Mouse (Mus musculus): Measurements from ENCODE around the gene Smc3.
A peak's percentile ranks its signal among the peaks of the same experiment; 100 is the strongest.
"Not testable (repeated sequence)": the region's sequence is repeated elsewhere in the genome, so short reads cannot be mapped to it uniquely, and the experiment has no call there.

Gene Smc3

DNA sequence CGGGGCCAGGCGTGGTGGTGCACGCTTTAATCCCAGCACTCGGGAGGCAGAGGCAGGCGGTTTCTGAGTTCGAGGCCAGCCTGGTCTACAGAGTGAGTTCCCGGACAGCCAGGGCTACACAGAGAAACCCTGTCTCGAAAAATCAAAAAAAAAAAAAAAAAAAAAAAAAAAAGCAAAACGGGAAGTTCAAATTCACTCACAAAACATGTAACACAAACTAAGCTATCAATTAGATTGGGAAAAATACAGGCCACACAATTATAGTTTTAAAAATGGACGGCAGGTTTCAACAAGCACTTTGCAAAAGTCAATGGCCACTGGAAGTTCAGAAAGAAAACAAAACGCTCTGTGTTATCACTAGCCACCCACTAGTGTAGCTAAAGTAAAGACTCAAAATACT, 56.2 kb downstream of the Smc3 start:
- not testable (repeated sequence) for DNase-seq

- no peak for DNase-seq
These were observed 57.2 kb downstream of the Smc3 start for GRCm38 (mm10) chr19:53657437-53657836.

GRCm38 (mm10) chr19:53660722-53661420, 60.7 kb downstream of the Smc3 start:
- DNase-seq = no peak

- no peak for DNase-seq
These were observed 61.9 kb downstream of the Smc3 start for GRCm38 (mm10) chr19:53661938-53662722.

GRCm38 (mm10) chr19:53664831-53665230, 64.6 kb downstream of the Smc3 start:
- no peak for DNase-seq

DNA sequence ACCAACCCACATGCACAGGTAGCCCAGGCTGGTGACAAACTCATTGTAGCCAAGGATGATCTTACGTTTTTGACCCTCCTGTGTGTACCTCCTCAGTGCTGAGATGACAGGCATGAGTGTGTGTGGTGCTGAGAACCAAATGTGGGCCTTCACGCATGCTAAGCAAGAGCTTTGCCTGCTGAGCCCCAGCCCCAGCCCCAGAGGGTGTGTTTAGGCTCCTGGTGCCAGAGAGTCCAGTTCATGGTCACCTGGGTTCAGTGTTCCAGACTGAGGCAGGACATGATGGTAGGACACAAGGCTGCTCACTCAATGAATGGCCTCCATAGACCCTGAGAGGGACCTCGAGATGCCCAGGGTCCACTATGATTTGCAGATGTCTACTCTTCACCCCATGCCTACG, 65.2 kb downstream of the Smc3 start:
- no peak for DNase-seq

GRCm38 (mm10) chr19:53666708-53667107, 66.5 kb downstream of the Smc3 start:
- DNase-seq = no peak

DNA sequence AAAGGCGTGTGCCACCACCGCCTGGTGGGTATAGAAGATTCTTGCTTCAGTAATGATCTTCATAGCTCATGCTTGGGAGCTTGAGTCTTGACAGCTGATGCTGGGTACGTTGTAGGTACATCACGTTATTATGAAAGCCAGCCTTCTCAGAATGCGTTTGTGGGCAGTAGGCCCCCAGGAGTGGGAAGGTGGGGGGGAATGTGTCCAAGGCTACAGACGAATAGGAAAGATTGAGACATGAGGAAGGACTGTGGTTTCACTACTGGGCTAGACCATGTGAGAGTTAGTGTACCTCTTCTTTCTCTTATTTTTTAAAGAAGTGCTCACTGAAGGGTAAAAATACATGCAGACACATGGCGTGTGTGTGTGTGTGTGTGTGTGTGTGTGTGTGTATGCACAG, 68.6 kb downstream of the Smc3 start:
- no peak for DNase-seq

DNA sequence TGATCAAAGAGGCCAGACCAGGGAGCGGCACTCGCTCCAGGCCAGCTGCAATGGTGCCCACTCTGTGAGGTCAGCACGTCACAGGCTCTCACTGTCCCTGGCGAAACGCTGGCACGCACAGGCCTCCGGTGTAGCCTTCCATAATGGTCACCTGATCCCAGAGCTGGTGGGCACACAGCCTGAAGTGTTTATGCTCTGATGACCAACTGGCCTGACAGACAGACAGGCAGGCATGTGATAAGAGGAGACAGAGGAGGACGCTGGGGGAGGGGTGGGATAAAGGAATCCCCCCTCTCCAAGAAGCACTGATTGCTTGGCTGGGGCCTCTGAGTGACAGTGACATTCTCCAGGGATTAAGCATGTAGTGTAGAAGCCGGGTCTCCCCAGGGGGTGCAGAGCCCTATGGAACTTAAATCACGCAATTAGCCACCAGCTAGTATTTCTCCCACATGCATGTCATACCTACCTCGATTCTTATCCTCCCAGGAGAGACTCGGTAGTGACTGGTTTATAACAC, 70.5 kb downstream of the Smc3 start:
- DNase-seq = no peak

- DNase-seq = no peak
These were observed 71.2 kb downstream of the Smc3 start for GRCm38 (mm10) chr19:53671432-53671831.

GRCm38 (mm10) chr19:53674131-53674925, 74.1 kb downstream of the Smc3 start:
- no peak for DNase-seq

- DNase-seq = peak; percentile 20
These were observed 76.0 kb downstream of the Smc3 start for GRCm38 (mm10) chr19:53676228-53676627.

- DNase-seq = peak; percentile 43
These were observed 76.8 kb downstream of the Smc3 start, which contains the start of gene Rbm20 for GRCm38 (mm10) chr19:53676718-53677634. TSS of gene Rbm20 (plus strand) at chr19:53677306.

- no peak for DNase-seq
These were observed 79.0 kb downstream of the Smc3 start for GRCm38 (mm10) chr19:53679194-53679593.

GRCm38 (mm10) chr19:53679981-53680380, 79.8 kb downstream of the Smc3 start:
- no peak for DNase-seq

DNA sequence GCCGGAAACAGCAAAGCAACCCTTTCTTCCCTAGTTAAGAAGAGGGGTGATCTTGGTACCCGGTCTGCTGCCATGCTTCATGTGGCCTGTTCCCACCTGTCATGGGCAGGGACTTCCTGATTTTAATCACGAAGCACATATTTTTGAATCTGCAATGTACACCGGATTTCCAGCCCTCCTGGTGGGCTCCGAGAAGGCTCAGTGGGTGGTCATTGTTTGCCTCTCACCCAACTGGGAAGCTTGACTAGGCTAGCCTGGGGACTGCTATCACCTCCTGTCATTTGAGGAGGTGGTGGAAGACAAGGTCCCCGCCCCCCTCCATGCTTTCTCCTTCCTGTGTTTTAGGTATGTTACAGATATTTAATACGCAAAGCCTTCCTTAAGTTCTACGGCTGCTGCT, 82.2 kb downstream of the Smc3 start:
- no peak for DNase-seq

GRCm38 (mm10) chr19:53687592-53687991, 87.4 kb downstream of the Smc3 start:
- DNase-seq = no peak

- DNase-seq = no peak
These were observed 90.6 kb downstream of the Smc3 start for GRCm38 (mm10) chr19:53690816-53691215.

GRCm38 (mm10) chr19:53694020-53694419, 93.8 kb downstream of the Smc3 start:
- no peak for DNase-seq
